Mouse (Mus musculus): ENCODE results near the gene Fto.

- TF ChIP-seq CTCF (IDR thresholded peaks at IDR 0.05; ENCODE audit: extremely low read depth, insufficient read depth, low read length) (no peak), POLR2A (IDR thresholded peaks at IDR 0.05; ENCODE audit: extremely low read depth, insufficient read depth, low read length) (no peak)
Observed at GRCm38 (mm10) chr8:91445516-91445915, 132.2 kb downstream of the Fto start.
